Comparison of ENCODE assay signal across 14 mouse cellular contexts in the genomic region with DNA sequence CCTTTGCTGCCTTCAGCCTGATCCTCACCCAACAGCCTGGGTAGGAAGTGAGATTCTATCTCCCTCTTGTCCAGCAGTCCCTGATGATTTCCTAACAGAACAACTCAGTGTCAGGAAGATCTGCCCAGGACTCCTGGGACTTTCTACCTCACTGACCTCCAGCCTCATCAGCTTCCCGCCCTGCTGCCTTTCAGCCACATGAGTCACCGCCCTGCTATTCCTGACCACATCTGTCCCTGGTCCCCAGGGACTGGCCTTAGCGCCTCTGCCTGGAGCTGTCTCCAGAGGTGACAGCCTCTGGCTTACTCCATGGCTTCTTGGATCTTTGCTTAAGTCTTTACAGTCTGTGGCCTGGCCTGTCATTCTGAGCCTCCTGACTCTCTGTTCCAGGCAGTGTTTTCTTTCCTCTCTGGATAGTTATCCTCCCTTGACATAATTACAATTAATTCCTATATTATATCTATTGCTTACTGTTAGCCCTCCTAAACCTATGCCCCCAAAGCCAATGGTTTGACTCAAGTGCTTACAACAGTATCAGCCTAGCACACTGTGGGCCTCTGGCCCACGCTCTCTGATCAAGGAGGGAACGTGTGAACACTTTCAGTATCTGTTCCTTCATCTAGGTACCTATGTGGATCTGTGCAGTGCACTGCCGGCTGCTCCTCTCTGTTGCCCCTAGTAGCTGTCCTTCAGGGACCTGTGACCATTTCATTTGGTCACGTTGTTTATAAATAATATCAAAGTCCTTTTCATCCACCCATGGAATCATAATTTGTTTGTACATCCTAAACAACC. TPM values are rescaled to one million over a fixed set of nuclear protein-coding genes. Genes with fewer than 3 reads are reported as not detected.
DNase-seq lines count a peak whose midpoint lies in the region; ATAC-seq lines count a peak whose summit lies in the region.
"Had no signal": no experiment of that assay in that cellular context is flagged by ENCODE, and none has a peak within 500 bp of the region (broad histone marks: within the 10 kb centered on the region; RNA-seq: fewer than 3 reads in every experiment).

No protein-coding gene starts in this region.

- no peaks in the 10 kb centered on the region for H3K9me3 ChIP-seq in forebrain, embryonic 11.5 days (ENCODE audit: control insufficient read depth, low read length)
- H3K9me3 ChIP-seq in forebrain, embryonic 14.5 days (replicated peaks; ENCODE audit: control insufficient read depth, low read length): no peaks in the 10 kb centered on the region
- no peaks in the 10 kb centered on the region for H3K9me3 ChIP-seq in intestine, embryonic 16.5 days (ENCODE audit: control insufficient read depth, low read length)
- H3K9me3 ChIP-seq: embryonic facial prominence, embryonic 13.5 days; forebrain, embryonic 13.5 days; hindbrain, embryonic 13.5 days; liver, embryonic 13.5 days had no signal

- peak; percentile 42 for DNase-seq in forebrain, embryonic 11.5 days (ENCODE audit: low spot score)
- no peak for DNase-seq in forebrain, embryonic 14.5 days (ENCODE audit: low spot score)
- peak; percentile 17 to 22 for DNase-seq in spleen, postnatal 36 days (ENCODE audit: low spot score in 2 of 2)
- no peak for DNase-seq in spleen, postnatal 14 days (ENCODE audit: low spot score in 2 of 2)
- peak; percentile 47 for DNase-seq in kidney, adult 9 months
- no peak for DNase-seq in lung, adult 18-20 months
- no peak for DNase-seq in cerebellum, adult 11-12 months
- DNase-seq: cerebellum, adult 9-11 months; liver, embryonic 13.5 days had no signal

- H3K9ac ChIP-seq in forebrain, embryonic 11.5 days (ENCODE audit: low read length): no peak overlapping the region
- H3K9ac ChIP-seq in forebrain, embryonic 14.5 days (ENCODE audit: low read length): no peak overlapping the region
- H3K9ac ChIP-seq in intestine, embryonic 16.5 days (ENCODE audit: low read depth, low read length): no peak overlapping the region
- H3K9ac ChIP-seq: embryonic facial prominence, embryonic 13.5 days; forebrain, embryonic 13.5 days; hindbrain, embryonic 13.5 days; liver, embryonic 13.5 days had no signal

- H3K27ac ChIP-seq in forebrain, embryonic 11.5 days (ENCODE audit: low read depth, low read length): no peak overlapping the region
- H3K27ac ChIP-seq in forebrain, embryonic 14.5 days (ENCODE audit: low read depth, low read length): no peak overlapping the region
- no peak overlapping the region for H3K27ac ChIP-seq in intestine, embryonic 16.5 days (ENCODE audit: low read length)
- H3K27ac ChIP-seq: embryonic facial prominence, embryonic 13.5 days; forebrain, embryonic 13.5 days; hindbrain, embryonic 13.5 days; layer of hippocampus, adult 2 months; liver, embryonic 13.5 days had no signal

- H3K4me1 ChIP-seq in forebrain, embryonic 11.5 days (replicated peaks; ENCODE audit: control insufficient read depth, insufficient read depth, low read length): no peaks in the 10 kb centered on the region
- no peaks in the 10 kb centered on the region for H3K4me1 ChIP-seq in forebrain, embryonic 14.5 days (ENCODE audit: control insufficient read depth, insufficient read depth, low read length)
- no peaks in the 10 kb centered on the region for H3K4me1 ChIP-seq in intestine, embryonic 16.5 days (ENCODE audit: control insufficient read depth, insufficient read depth, low read length)
- H3K4me1 ChIP-seq: embryonic facial prominence, embryonic 13.5 days; forebrain, embryonic 13.5 days; hindbrain, embryonic 13.5 days; liver, embryonic 13.5 days had no signal

- no peaks in the 10 kb centered on the region for H3K36me3 ChIP-seq in forebrain, embryonic 11.5 days (ENCODE audit: control insufficient read depth, insufficient read depth, low read length)
- H3K36me3 ChIP-seq in forebrain, embryonic 14.5 days (ENCODE audit: control insufficient read depth, insufficient read depth, low read length): no peaks in the 10 kb centered on the region
- H3K36me3 ChIP-seq in intestine, embryonic 16.5 days (ENCODE audit: control insufficient read depth, insufficient read depth, low read length): no peaks in the 10 kb centered on the region
- H3K36me3 ChIP-seq: embryonic facial prominence, embryonic 13.5 days; hindbrain, embryonic 13.5 days; liver, embryonic 13.5 days had no signal

- H3K4me2 ChIP-seq in forebrain, embryonic 11.5 days (ENCODE audit: low read depth, low read length, severe bottlenecking): no peak overlapping the region
- H3K4me2 ChIP-seq in forebrain, embryonic 14.5 days (ENCODE audit: low read length): no peak overlapping the region
- no peak overlapping the region for H3K4me2 ChIP-seq in intestine, embryonic 16.5 days (ENCODE audit: low read depth, low read length)
- H3K4me2 ChIP-seq: embryonic facial prominence, embryonic 13.5 days; forebrain, embryonic 13.5 days; hindbrain, embryonic 13.5 days; liver, embryonic 13.5 days had no signal

- H3K4me3 ChIP-seq in forebrain, embryonic 11.5 days (ENCODE audit: low read depth, low read length): no peak overlapping the region
- no peak overlapping the region for H3K4me3 ChIP-seq in forebrain, embryonic 14.5 days (ENCODE audit: low read depth, low read length)
- no peak overlapping the region for H3K4me3 ChIP-seq in intestine, embryonic 16.5 days (ENCODE audit: low read length)
- H3K4me3 ChIP-seq: embryonic facial prominence, embryonic 13.5 days; forebrain, embryonic 13.5 days; hindbrain, embryonic 13.5 days; layer of hippocampus, adult 2 months; liver, embryonic 13.5 days had no signal

- no peaks in the 10 kb centered on the region for H3K27me3 ChIP-seq in forebrain, embryonic 11.5 days (ENCODE audit: control insufficient read depth, insufficient read depth, low read length)
- H3K27me3 ChIP-seq in forebrain, embryonic 14.5 days (replicated peaks; ENCODE audit: control insufficient read depth, insufficient read depth, low read length): no peaks in the 10 kb centered on the region
- no peaks in the 10 kb centered on the region for H3K27me3 ChIP-seq in intestine, embryonic 16.5 days (replicated peaks; ENCODE audit: control insufficient read depth, insufficient read depth, low read length)
- H3K27me3 ChIP-seq: embryonic facial prominence, embryonic 13.5 days; forebrain, embryonic 13.5 days; hindbrain, embryonic 13.5 days; liver, embryonic 13.5 days had no signal

- 71% methylated on average over 7 of the region's 7 CpGs for WGBS in forebrain, embryonic 11.5 days
- WGBS in forebrain, embryonic 14.5 days: 79% methylated on average over 7 of the region's 7 CpGs
- 71% methylated on average over 7 of the region's 7 CpGs for WGBS in intestine, embryonic 16.5 days

- ATAC-seq in forebrain, embryonic 11.5 days (replicated peaks; ENCODE audit: low FRiP score): no peak
- ATAC-seq in forebrain, embryonic 14.5 days: no peak
- no peak for ATAC-seq in intestine, embryonic 16.5 days
- ATAC-seq: forebrain, embryonic 13.5 days had no signal

RNA-seq across cellular contexts. Expression of a gene that starts 25.1 kb away (rescaled TPM):
- 1.9 and 2.0 TPM in 2 replicates for polyA plus RNA-seq in forebrain, embryonic 11.5 days (2014; fragmentation: Nextera tagmentation; extraction: Ambion mirVana)
- 1.9 and 2.2 TPM in 2 replicates for polyA plus RNA-seq in forebrain, embryonic 14.5 days (2014; fragmentation: Nextera tagmentation; extraction: Ambion mirVana)
- 6.1 and 6.6 TPM in 2 replicates for polyA plus RNA-seq in intestine, embryonic 16.5 days (2015; fragmentation: Nextera tagmentation; extraction: Ambion mirVana)

RNA-seq across cellular contexts. Expression of a gene that starts 40.9 kb away (rescaled TPM):
- polyA plus RNA-seq in forebrain, embryonic 11.5 days (2014; fragmentation: Nextera tagmentation; extraction: Ambion mirVana): 2.1 and 2.4 TPM in 2 replicates
- polyA plus RNA-seq in forebrain, embryonic 14.5 days (2014; fragmentation: Nextera tagmentation; extraction: Ambion mirVana): 1.7 and 2.5 TPM in 2 replicates
- 0.77 and 0.83 TPM in 2 replicates for polyA plus RNA-seq in intestine, embryonic 16.5 days (2015; fragmentation: Nextera tagmentation; extraction: Ambion mirVana)

Comparison
In these comparisons a context has a peak if more than half of its experiments do, and no peak if none do; other contexts are left out.
1. DNase-seq: peak in forebrain, embryonic 11.5 days (single experiment), spleen, postnatal 36 days (2 of 2) and kidney, adult 9 months (single experiment); none in forebrain, embryonic 14.5 days (single experiment), spleen, postnatal 14 days (0 of 2), lung, adult 18-20 months (0 of 2) and cerebellum, adult 11-12 months (single experiment).